Mouse (Mus musculus): ENCODE data around the gene Six2. TPM values are rescaled to one million over a fixed set of nuclear protein-coding genes. Genes with fewer than 3 reads are reported as not detected.

Six2 gene
- polyA plus RNA-seq, 1 experiment from 2014 or later: not detected

DNA sequence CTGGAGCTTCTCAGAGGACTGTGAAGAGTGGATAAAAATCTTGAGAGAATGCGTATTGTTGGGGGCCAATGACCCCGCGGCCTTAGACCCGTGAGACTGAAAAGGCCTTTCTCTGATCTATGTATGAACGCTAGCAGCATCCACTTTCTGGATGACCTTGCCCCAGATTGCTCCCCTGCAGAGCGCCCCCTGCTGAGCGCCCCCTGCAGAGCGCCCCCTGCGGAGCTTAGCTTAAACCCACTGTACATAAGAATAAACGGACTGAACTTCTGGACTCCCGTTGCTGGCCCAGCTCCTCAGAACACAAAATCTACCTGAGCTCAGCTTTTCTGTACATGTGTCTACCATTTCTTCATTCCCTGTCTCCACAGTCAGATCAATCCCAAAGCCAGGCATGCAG is 27.7 kb upstream of the Six2 start:
- ATAC-seq (ENCODE audit: low read depth): no peak
- Histone ChIP-seq H3K27ac (ENCODE audit: low read depth, low read length) (no peak overlapping the region), H3K4me3 (ENCODE audit: low read depth, low read length) (no peak overlapping the region), H3K9me3 (ENCODE audit: control insufficient read depth, low read length) (no peaks in the 10 kb centered on the region), H3K9ac (replicated peaks; ENCODE audit: low read depth, low read length) (no peak overlapping the region), H3K4me2 (ENCODE audit: low read depth, low read length) (no peak overlapping the region), H3K27me3 (ENCODE audit: control insufficient read depth, insufficient read depth, low read length) (no peaks in the 10 kb centered on the region), H3K36me3 (ENCODE audit: control insufficient read depth, insufficient read depth, low read length) (no peaks in the 10 kb centered on the region), H3K4me1 (ENCODE audit: control insufficient read depth, insufficient read depth, low read length) (no peaks in the 10 kb centered on the region)
- 71% methylated on average over 11 of the region's 11 CpGs for WGBS

DNA sequence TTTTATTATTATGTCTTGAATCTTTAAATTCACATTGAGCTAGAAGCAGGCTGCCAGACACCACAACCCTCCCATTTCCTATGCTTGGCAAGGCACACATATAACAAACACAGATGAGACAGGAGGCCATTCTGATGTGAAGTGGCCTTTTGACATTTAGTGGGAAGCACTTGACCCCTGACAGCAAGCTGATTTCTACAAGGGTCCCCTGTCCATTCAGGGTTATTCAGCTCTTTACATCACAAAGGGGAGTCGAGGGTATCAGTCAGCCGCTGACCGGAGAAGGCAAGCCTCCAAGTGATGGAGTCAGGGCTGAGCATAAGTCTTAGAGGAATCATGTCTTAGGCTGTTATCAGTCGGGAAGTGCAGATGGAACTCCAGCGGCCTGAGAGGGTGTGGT is 26.3 kb upstream of the Six2 start:
- H3K9me3 ChIP-seq (ENCODE audit: control insufficient read depth, low read length): no peaks in the 10 kb centered on the region
- H3K4me1 ChIP-seq (ENCODE audit: control insufficient read depth, insufficient read depth, low read length): no peaks in the 10 kb centered on the region
- 33% methylated on average over 5 of the region's 5 CpGs for WGBS
- no peak overlapping the region for H3K4me2 ChIP-seq (ENCODE audit: low read depth, low read length)
- H3K36me3 ChIP-seq (ENCODE audit: control insufficient read depth, insufficient read depth, low read length): no peaks in the 10 kb centered on the region
- no peak overlapping the region for H3K4me3 ChIP-seq (ENCODE audit: low read depth, low read length)
- no peaks in the 10 kb centered on the region for H3K27me3 ChIP-seq (ENCODE audit: control insufficient read depth, insufficient read depth, low read length)
- no peak overlapping the region for H3K27ac ChIP-seq (ENCODE audit: low read depth, low read length)
- H3K9ac ChIP-seq (replicated peaks; ENCODE audit: low read depth, low read length): no peak overlapping the region
- ATAC-seq (ENCODE audit: low read depth): no peak

DNA sequence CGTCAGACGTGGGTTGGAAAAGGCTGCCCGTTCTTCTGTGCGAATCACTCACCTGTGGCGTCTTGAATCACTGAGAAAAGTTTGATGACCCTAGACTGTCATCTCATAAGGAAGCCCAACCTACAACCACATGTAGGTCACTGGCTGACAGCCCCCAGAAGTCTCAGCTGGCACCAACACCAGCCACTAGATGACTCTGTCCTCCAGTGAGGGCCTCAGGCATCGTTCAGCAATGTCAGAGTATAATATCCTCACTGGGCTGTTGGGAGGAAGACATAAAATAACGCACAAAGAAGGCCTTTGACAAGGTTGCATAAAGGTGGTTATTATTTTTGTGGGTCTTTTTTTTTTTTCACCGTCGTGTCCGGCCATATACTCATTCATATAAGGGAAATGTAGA is 24.8 kb upstream of the Six2 start:
- Histone ChIP-seq H3K27ac (ENCODE audit: low read depth, low read length) (no peak overlapping the region), H3K4me1 (ENCODE audit: control insufficient read depth, insufficient read depth, low read length) (no peaks in the 10 kb centered on the region), H3K9me3 (ENCODE audit: control insufficient read depth, low read length) (no peaks in the 10 kb centered on the region), H3K4me3 (ENCODE audit: low read depth, low read length) (no peak overlapping the region), H3K9ac (replicated peaks; ENCODE audit: low read depth, low read length) (no peak overlapping the region), H3K4me2 (ENCODE audit: low read depth, low read length) (no peak overlapping the region), H3K36me3 (ENCODE audit: control insufficient read depth, insufficient read depth, low read length) (no peaks in the 10 kb centered on the region), H3K27me3 (ENCODE audit: control insufficient read depth, insufficient read depth, low read length) (no peaks in the 10 kb centered on the region)
- ATAC-seq (ENCODE audit: low read depth): no peak
- 90% methylated on average over 10 of the region's 10 CpGs for WGBS

DNA sequence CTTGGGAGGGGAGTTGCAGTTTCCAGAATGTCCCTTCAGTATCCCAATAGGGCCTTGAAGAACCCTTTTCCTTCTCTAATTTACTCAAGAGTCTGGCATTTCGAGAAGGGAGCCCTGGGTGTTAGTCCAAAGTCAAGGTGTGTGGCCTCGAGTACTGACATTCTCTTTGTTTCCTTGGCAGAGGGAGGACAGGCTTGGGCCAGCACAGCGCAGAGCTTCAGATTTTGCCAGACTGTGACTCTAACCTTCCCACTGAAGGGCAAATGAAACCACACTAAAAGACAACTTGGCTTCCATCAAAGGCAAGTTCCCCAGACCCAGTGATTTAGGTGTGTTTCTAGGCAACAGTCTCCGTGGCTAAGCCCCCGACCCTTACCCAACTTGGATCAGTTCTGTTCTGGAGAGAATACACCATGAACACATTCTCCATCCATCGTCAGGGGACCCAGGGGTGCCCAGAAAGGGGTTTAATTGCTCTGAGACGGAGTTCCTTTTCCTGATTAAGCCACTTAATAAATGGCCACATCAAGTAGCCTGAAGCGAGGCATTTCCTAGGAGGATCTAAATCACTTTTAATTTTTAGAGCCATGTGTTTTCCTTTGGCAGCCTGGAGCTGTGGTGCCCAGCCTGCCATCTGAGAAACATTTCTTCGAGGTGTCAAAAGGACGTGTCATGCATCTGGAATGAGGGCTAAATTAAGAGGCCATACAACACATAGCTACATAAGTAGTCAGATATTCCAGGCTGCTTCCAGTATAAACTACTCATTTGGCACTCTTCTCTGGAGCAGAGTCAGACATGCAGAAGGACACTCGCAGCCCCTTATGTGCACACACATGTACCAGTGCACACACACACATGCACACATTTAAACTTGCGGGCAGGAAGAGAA is 16.5 kb upstream of the Six2 start:
- no peak overlapping the region for H3K4me3 ChIP-seq (ENCODE audit: low read depth, low read length)
- no peak overlapping the region for H3K27ac ChIP-seq (ENCODE audit: low read depth, low read length)
- H3K36me3 ChIP-seq (ENCODE audit: control insufficient read depth, insufficient read depth, low read length): no peaks in the 10 kb centered on the region
- no peak overlapping the region for H3K9ac ChIP-seq (replicated peaks; ENCODE audit: low read depth, low read length)
- WGBS: 45% methylated on average over 12 of the region's 12 CpGs
- no peaks in the 10 kb centered on the region for H3K9me3 ChIP-seq (ENCODE audit: control insufficient read depth, low read length)
- H3K4me1 ChIP-seq (ENCODE audit: control insufficient read depth, insufficient read depth, low read length): no peaks in the 10 kb centered on the region
- ATAC-seq (ENCODE audit: low read depth): peak; percentile 71
- H3K27me3 ChIP-seq (ENCODE audit: control insufficient read depth, insufficient read depth, low read length): no peaks in the 10 kb centered on the region
- H3K4me2 ChIP-seq (ENCODE audit: low read depth, low read length): no peak overlapping the region

DNA sequence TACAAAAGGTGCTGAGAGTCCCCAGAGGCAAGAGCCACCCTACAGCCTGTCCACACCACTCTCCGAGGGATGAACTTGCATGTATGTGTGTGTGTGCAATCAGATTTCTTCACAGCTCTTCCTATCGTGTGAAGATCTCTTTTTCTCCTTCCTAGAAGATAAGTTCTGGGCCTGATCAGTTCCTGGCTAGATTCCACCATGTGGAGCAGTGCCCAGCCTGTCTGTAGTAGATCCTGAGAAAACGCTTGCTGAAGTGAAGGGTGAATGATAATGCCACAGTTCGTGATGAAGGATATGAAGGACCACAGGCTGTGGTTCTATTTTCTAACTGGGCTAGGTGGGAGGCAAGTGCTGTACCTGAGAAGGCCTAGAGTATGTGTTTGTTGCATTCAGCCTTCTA is 12.0 kb upstream of the Six2 start:
- H3K36me3 ChIP-seq (ENCODE audit: control insufficient read depth, insufficient read depth, low read length): no peaks in the 10 kb centered on the region
- H3K4me3 ChIP-seq (ENCODE audit: low read depth, low read length): no peak overlapping the region
- H3K9ac ChIP-seq (replicated peaks; ENCODE audit: low read depth, low read length): no peak overlapping the region
- H3K27ac ChIP-seq (ENCODE audit: low read depth, low read length): no peak overlapping the region
- no peaks in the 10 kb centered on the region for H3K4me1 ChIP-seq (ENCODE audit: control insufficient read depth, insufficient read depth, low read length)
- no peak overlapping the region for H3K4me2 ChIP-seq (ENCODE audit: low read depth, low read length)
- H3K9me3 ChIP-seq (ENCODE audit: control insufficient read depth, low read length): no peaks in the 10 kb centered on the region
- WGBS: 76% methylated on average over 4 of the region's 4 CpGs
- peaks cover 14% of the 10 kb centered on the region; the same call in 1 of the 2 replicates for H3K27me3 ChIP-seq (ENCODE audit: control insufficient read depth, insufficient read depth, low read length)
- no peak for ATAC-seq (ENCODE audit: low read depth)

DNA sequence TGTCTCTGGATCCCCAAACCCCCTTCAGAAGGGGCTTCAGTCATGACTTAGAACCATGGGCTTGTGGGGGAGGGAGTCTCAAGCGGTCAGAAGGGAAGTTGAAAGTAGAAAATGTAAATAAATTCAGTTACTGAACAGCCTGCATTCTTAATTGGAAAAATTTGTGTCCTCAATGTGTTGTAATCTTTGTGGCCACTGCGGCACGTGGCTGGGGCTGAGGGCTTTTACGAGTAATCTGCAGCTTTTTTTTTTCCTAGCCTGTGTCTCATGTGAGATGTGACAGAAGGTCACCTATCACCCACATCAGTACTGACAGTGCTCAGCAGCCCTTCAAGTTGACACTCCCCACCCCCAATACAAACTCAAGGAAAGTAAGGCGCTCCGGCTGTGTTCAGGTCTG is 10.6 kb upstream of the Six2 start:
- Histone ChIP-seq H3K27ac (ENCODE audit: low read depth, low read length) (no peak overlapping the region), H3K4me2 (ENCODE audit: low read depth, low read length) (no peak overlapping the region), H3K36me3 (ENCODE audit: control insufficient read depth, insufficient read depth, low read length) (no peaks in the 10 kb centered on the region), H3K9ac (replicated peaks; ENCODE audit: low read depth, low read length) (no peak overlapping the region), H3K9me3 (ENCODE audit: control insufficient read depth, low read length) (no peaks in the 10 kb centered on the region), H3K27me3 (ENCODE audit: control insufficient read depth, insufficient read depth, low read length) (peaks cover 20% of the 10 kb centered on the region), H3K4me3 (ENCODE audit: low read depth, low read length) (no peak overlapping the region), H3K4me1 (ENCODE audit: control insufficient read depth, insufficient read depth, low read length) (no peaks in the 10 kb centered on the region)
- WGBS: 87% methylated on average over 6 of the region's 6 CpGs
- no peak for ATAC-seq (ENCODE audit: low read depth)

DNA sequence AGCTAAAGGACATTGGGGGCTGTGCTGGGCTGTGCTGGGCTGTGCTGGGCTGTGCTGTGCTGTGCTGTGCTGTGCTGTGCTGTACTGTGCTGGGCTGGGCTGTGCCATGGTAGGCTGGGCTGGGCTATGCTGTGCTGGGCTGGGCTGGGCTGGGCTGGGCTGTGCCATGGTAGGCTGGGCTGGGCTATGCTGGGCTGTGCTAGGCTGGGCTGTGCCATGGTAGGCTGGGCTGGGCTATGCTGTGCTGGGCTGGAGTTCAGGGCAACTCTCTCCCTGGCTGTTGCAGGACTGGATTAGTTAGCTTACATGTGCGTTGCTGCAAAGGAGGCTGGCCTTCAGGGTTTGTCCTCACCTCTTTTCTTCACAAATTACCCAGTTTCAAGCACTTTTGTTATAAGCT is 9.9 kb upstream of the Six2 start:
- Histone ChIP-seq H3K27me3 (ENCODE audit: control insufficient read depth, insufficient read depth, low read length) (peaks cover 27% of the 10 kb centered on the region), H3K4me3 (ENCODE audit: low read depth, low read length) (no peak overlapping the region), H3K27ac (ENCODE audit: low read depth, low read length) (no peak overlapping the region), H3K4me1 (ENCODE audit: control insufficient read depth, insufficient read depth, low read length) (no peaks in the 10 kb centered on the region), H3K4me2 (ENCODE audit: low read depth, low read length) (no peak overlapping the region), H3K9me3 (ENCODE audit: control insufficient read depth, low read length) (no peaks in the 10 kb centered on the region), H3K9ac (replicated peaks; ENCODE audit: low read depth, low read length) (no peak overlapping the region), H3K36me3 (ENCODE audit: control insufficient read depth, insufficient read depth, low read length) (no peaks in the 10 kb centered on the region)
- 100% methylated on average over 1 of the region's 1 CpGs for WGBS
- no peak for ATAC-seq (ENCODE audit: low read depth)

DNA sequence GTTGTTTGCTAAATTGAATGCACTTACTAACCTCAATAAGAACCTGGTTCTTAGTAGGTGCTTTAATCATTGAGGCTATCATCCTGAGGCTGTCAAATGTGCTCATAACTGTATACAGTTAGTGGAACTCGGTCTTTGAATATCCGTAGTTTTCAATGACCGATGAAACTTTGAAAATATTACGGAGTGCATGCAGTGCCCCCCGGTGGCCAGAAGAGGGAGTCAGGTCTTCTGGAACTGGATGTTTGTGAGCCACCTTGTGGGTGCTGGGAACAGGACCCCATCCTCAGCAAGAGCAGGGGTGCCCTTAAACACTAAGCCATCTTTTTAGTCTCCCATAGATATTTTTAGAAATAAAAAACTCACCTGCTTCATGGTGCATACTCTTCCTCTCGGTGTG is 6.4 kb upstream of the Six2 start:
- Histone ChIP-seq H3K27me3 (ENCODE audit: control insufficient read depth, insufficient read depth, low read length) (peaks cover 54% of the 10 kb centered on the region), H3K4me2 (ENCODE audit: low read depth, low read length) (no peak overlapping the region), H3K9me3 (ENCODE audit: control insufficient read depth, low read length) (no peaks in the 10 kb centered on the region), H3K9ac (replicated peaks; ENCODE audit: low read depth, low read length) (no peak overlapping the region), H3K4me3 (ENCODE audit: low read depth, low read length) (no peak overlapping the region), H3K36me3 (ENCODE audit: control insufficient read depth, insufficient read depth, low read length) (no peaks in the 10 kb centered on the region), H3K27ac (ENCODE audit: low read depth, low read length) (no peak overlapping the region), H3K4me1 (ENCODE audit: control insufficient read depth, insufficient read depth, low read length) (no peaks in the 10 kb centered on the region)
- no peak for ATAC-seq (ENCODE audit: low read depth)
- 84% methylated on average over 6 of the region's 6 CpGs for WGBS

DNA sequence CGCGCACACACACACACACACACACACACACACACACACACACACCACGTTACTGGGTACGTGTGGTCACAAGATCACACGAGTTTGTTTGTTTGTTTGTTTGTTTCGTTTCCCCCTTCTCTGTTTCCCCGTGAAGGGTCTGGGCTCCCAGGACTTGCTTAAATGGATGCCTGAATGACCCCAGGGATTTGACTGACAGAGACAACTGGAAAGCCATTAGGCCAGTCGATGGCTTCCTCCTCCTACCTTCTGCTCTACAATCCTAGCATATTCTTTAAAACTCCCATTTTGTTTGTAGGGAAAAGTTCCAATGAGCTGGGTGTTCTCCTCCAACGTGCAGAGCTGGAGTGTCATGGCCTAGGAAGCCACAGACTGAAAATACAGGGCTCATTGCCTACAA is 5.0 kb upstream of the Six2 start:
- H3K4me1 ChIP-seq (ENCODE audit: control insufficient read depth, insufficient read depth, low read length): 0 out of 2 replicates have a peak, but pooled peaks cover 1% of the 10 kb centered on the region
- H3K27ac ChIP-seq (ENCODE audit: low read depth, low read length): no peak overlapping the region
- no peaks in the 10 kb centered on the region for H3K9me3 ChIP-seq (ENCODE audit: control insufficient read depth, low read length)
- no peak overlapping the region for H3K9ac ChIP-seq (replicated peaks; ENCODE audit: low read depth, low read length)
- H3K36me3 ChIP-seq (ENCODE audit: control insufficient read depth, insufficient read depth, low read length): no peaks in the 10 kb centered on the region
- H3K4me3 ChIP-seq (ENCODE audit: low read depth, low read length): no peak overlapping the region
- no peak for ATAC-seq (ENCODE audit: low read depth)
- no peak overlapping the region for H3K4me2 ChIP-seq (ENCODE audit: low read depth, low read length)
- WGBS: 3% methylated on average over 9 of the region's 9 CpGs
- peaks cover 60% of the 10 kb centered on the region for H3K27me3 ChIP-seq (ENCODE audit: control insufficient read depth, insufficient read depth, low read length)
